Mouse (Mus musculus) forebrain, embryonic 11.5 days (tissue): ENCODE results near the gene Ints7. TPM values are rescaled to one million over a fixed set of nuclear protein-coding genes. Genes with fewer than 3 reads are reported as not detected.

Source experiments
- ATAC-seq: fragments of 200-750 bp; cut with Nextera tagmentation; replicated peaks from 2 replicates; pipeline ENCODE4 v1.8.0; 2017; ENCODE audit warnings: moderate TSS enrichment; ENCODE audit not compliant: low FRiP score
- DNase-seq: peaks from one replicate; pipeline ENCODE4 v3.0.0-alpha.2; 2017; ENCODE audit warnings: low spot score
- H3K27ac ChIP-seq: fragments of 300-500 bp; sonication (generic); 2 replicates; pipeline ENCODE4 v1.5.1; 2014; ENCODE audit warnings: low read depth, low read length
- H3K27me3 ChIP-seq: fragments of 300-500 bp; sonication (generic); 2 replicates; pipeline ENCODE4 v1.6.1; 2014; ENCODE audit warnings: mild to moderate bottlenecking, low read length, mixed read lengths; ENCODE audit not compliant: control insufficient read depth, insufficient read depth
- H3K36me3 ChIP-seq: fragments of 300-500 bp; sonication (generic); 2 replicates; pipeline ENCODE4 v1.6.1; 2014; ENCODE audit warnings: mild to moderate bottlenecking, low read length, moderate library complexity, mixed read lengths; ENCODE audit not compliant: control insufficient read depth, insufficient read depth
- H3K4me1 ChIP-seq: fragments of 300-500 bp; sonication (generic); replicated peaks from 2 replicates; pipeline ENCODE4 v1.6.1; 2014; ENCODE audit warnings: low read length, mixed read lengths; ENCODE audit not compliant: control insufficient read depth, insufficient read depth
- H3K4me2 ChIP-seq: fragments of 300-500 bp; sonication (generic); 2 replicates; pipeline ENCODE4 v1.6.1; 2014; ENCODE audit warnings: low read depth, mild to moderate bottlenecking, low read length, moderate library complexity, mixed read lengths; ENCODE audit not compliant: severe bottlenecking
- H3K4me3 ChIP-seq: fragments of 300-500 bp; sonication (generic); 2 replicates; pipeline ENCODE4 v1.5.1; 2014; ENCODE audit warnings: low read depth, low read length
- H3K9ac ChIP-seq: fragments of 300-500 bp; sonication (generic); 2 replicates; pipeline ENCODE4 v1.6.1; 2014; ENCODE audit warnings: low read length
- H3K9me3 ChIP-seq: fragments of 300-500 bp; sonication (generic); 2 replicates; pipeline ENCODE4 v1.6.1; 2016; ENCODE audit warnings: low read length, mixed read lengths; ENCODE audit not compliant: control insufficient read depth
- WGBS: fragments of 180-500 bp; shearing (Covaris S2); extraction: QIAGEN DNeasy Blood & Tissue Kit; methylation state at CpG from one replicate; pipeline ENCODE4 v1.1.7; 2014; 5-methylcytosine and 5-hydroxymethylcytosine counted together
- polyA plus RNA-seq: library from polyadenylated mRNA; unstranded; fragments of >200 nt; fragmentation: Nextera tagmentation; extraction: Ambion mirVana; gene quantifications from 2 replicates; pipeline ENCODE4 v1.2.1, GENCODE M21; 2014

The Ints7 gene
- polyA plus RNA-seq, 1 experiment from 2014 or later: 83.7 TPM

GRCm38 (mm10) chr1:191628457-191629169, 53.2 kb downstream of the Ints7 start:
- Histone ChIP-seq H3K4me2 (no peak overlapping the region), H3K9me3 (no peaks in the 10 kb centered on the region), H3K4me1 (no peaks in the 10 kb centered on the region), H3K27me3 (no peaks in the 10 kb centered on the region), H3K4me3 (no peak overlapping the region), H3K27ac (no peak overlapping the region), H3K9ac (no peak overlapping the region), H3K36me3 (no peaks in the 10 kb centered on the region)
- ATAC-seq: no peak
- DNase-seq: no peak
- 68% methylated on average over 11 of the region's 11 CpGs for WGBS

- Histone ChIP-seq H3K4me1 (no peaks in the 10 kb centered on the region), H3K4me3 (no peak overlapping the region), H3K27ac (no peak overlapping the region), H3K27me3 (no peaks in the 10 kb centered on the region), H3K9me3 (no peaks in the 10 kb centered on the region), H3K36me3 (no peaks in the 10 kb centered on the region), H3K4me2 (no peak overlapping the region), H3K9ac (no peak overlapping the region)
- no peak for ATAC-seq
- 23% methylated on average over 3 of the region's 3 CpGs for WGBS
- no peak for DNase-seq
Observed at GRCm38 (mm10) chr1:191629170-191629636, 53.8 kb downstream of the Ints7 start.

- Histone ChIP-seq H3K4me3 (no peak overlapping the region), H3K27me3 (no peaks in the 10 kb centered on the region), H3K9ac (no peak overlapping the region), H3K36me3 (no peaks in the 10 kb centered on the region), H3K4me2 (no peak overlapping the region), H3K9me3 (no peaks in the 10 kb centered on the region), H3K4me1 (no peaks in the 10 kb centered on the region), H3K27ac (no peak overlapping the region)
- 73% methylated on average over 6 of the region's 6 CpGs for WGBS
- no peak for ATAC-seq
- DNase-seq: no peak
Observed at GRCm38 (mm10) chr1:191632511-191633095, 57.2 kb downstream of the Ints7 start.

GRCm38 (mm10) chr1:191634116-191634515, 58.7 kb downstream of the Ints7 start:
- H3K27ac ChIP-seq: no peak overlapping the region
- DNase-seq (no peak), ATAC-seq (no peak)
- WGBS: 71% methylated on average over 2 of the region's 2 CpGs
- H3K36me3 ChIP-seq: no peaks in the 10 kb centered on the region
- H3K9ac ChIP-seq: no peak overlapping the region
- no peak overlapping the region for H3K4me3 ChIP-seq
- H3K4me2 ChIP-seq: no peak overlapping the region
- H3K27me3 ChIP-seq: no peaks in the 10 kb centered on the region
- H3K9me3 ChIP-seq: no peaks in the 10 kb centered on the region
- no peaks in the 10 kb centered on the region for H3K4me1 ChIP-seq

GRCm38 (mm10) chr1:191638404-191638803, 63.0 kb downstream of the Ints7 start:
- ATAC-seq (no peak), DNase-seq (no peak)
- Histone ChIP-seq H3K4me1 (peaks cover 3% of the 10 kb centered on the region; the same call in 1 of the 2 replicates), H3K27me3 (no peaks in the 10 kb centered on the region), H3K4me2 (no peak overlapping the region), H3K4me3 (no peak overlapping the region), H3K27ac (no peak overlapping the region), H3K36me3 (no peaks in the 10 kb centered on the region), H3K9ac (no peak overlapping the region), H3K9me3 (no peaks in the 10 kb centered on the region)
- 84% methylated on average over 2 of the region's 2 CpGs for WGBS

GRCm38 (mm10) chr1:191639200-191639807, 63.9 kb downstream of the Ints7 start:
- H3K27ac ChIP-seq: no peak overlapping the region
- 78% methylated on average over 3 of the region's 3 CpGs for WGBS
- ATAC-seq (no peak), DNase-seq (no peak)
- no peak overlapping the region for H3K4me3 ChIP-seq
- H3K9me3 ChIP-seq: no peaks in the 10 kb centered on the region
- H3K36me3 ChIP-seq: no peaks in the 10 kb centered on the region
- no peak overlapping the region for H3K4me2 ChIP-seq
- peaks cover 3% of the 10 kb centered on the region; the same call in 1 of the 2 replicates for H3K4me1 ChIP-seq
- no peak overlapping the region for H3K9ac ChIP-seq
- no peaks in the 10 kb centered on the region for H3K27me3 ChIP-seq

GRCm38 (mm10) chr1:191640146-191640545, 64.7 kb downstream of the Ints7 start:
- peaks cover 3% of the 10 kb centered on the region; the same call in 1 of the 2 replicates for H3K4me1 ChIP-seq
- H3K9me3 ChIP-seq: no peaks in the 10 kb centered on the region
- H3K9ac ChIP-seq: no peak overlapping the region
- no peak for ATAC-seq
- no peaks in the 10 kb centered on the region for H3K36me3 ChIP-seq
- no peak overlapping the region for H3K4me2 ChIP-seq
- H3K4me3 ChIP-seq: no peak overlapping the region
- no peak for DNase-seq
- H3K27me3 ChIP-seq: no peaks in the 10 kb centered on the region
- H3K27ac ChIP-seq: no peak overlapping the region
- 73% methylated on average over 2 of the region's 2 CpGs for WGBS

GRCm38 (mm10) chr1:191640848-191641247, 65.4 kb downstream of the Ints7 start:
- Histone ChIP-seq H3K36me3 (no peaks in the 10 kb centered on the region), H3K27me3 (no peaks in the 10 kb centered on the region), H3K4me3 (no peak overlapping the region), H3K4me2 (no peak overlapping the region), H3K9me3 (no peaks in the 10 kb centered on the region), H3K9ac (no peak overlapping the region), H3K27ac (no peak overlapping the region), H3K4me1 (peaks cover 3% of the 10 kb centered on the region; the same call in 1 of the 2 replicates)
- ATAC-seq (no peak), DNase-seq (no peak)
- 66% methylated on average over 3 of the region's 3 CpGs for WGBS
